Mouse (Mus musculus) lung, embryonic 14.5 days (tissue): ENCODE results near the gene Igfbp6. TPM values are rescaled to one million over a fixed set of nuclear protein-coding genes. Genes with fewer than 3 reads are reported as not detected.

ENCODE experiments used
- ATAC-seq: fragments of 200-750 bp; cut with Nextera tagmentation; 2 replicates; pipeline ENCODE4 v1.8.0; 2017; ENCODE audit warnings: mild to moderate bottlenecking, moderate TSS enrichment, moderate library complexity; ENCODE audit not compliant: insufficient read depth
- DNase-seq: peaks from one replicate; pipeline ENCODE4 v3.0.0-alpha.2; 2015
- H3K27ac ChIP-seq: fragments of 300-500 bp; sonication (generic); 2 replicates; pipeline ENCODE4 v1.5.1; 2014; ENCODE audit warnings: low read depth, mild to moderate bottlenecking, moderate library complexity
- H3K27me3 ChIP-seq: fragments of 300-500 bp; sonication (generic); 2 replicates; pipeline ENCODE4 v1.6.1; 2014; ENCODE audit warnings: low read length, control low read depth; ENCODE audit not compliant: insufficient read depth
- H3K36me3 ChIP-seq: fragments of 300-500 bp; sonication (generic); 2 replicates; pipeline ENCODE4 v1.6.1; 2014; ENCODE audit warnings: control low read depth; ENCODE audit not compliant: insufficient read depth
- H3K4me1 ChIP-seq: fragments of 300-500 bp; sonication (generic); 2 replicates; pipeline ENCODE4 v1.6.1; 2014; ENCODE audit warnings: antibody characterized with exemption, control low read depth; ENCODE audit not compliant: insufficient read depth
- H3K4me2 ChIP-seq: fragments of 300-500 bp; sonication (generic); 2 replicates; pipeline ENCODE4 v1.6.1; 2014; ENCODE audit warnings: mild to moderate bottlenecking
- H3K4me3 ChIP-seq: fragments of 300-500 bp; sonication (generic); 2 replicates; pipeline ENCODE4 v1.5.1; 2014; ENCODE audit warnings: low read depth, low read length
- H3K9ac ChIP-seq: fragments of 300-500 bp; sonication (generic); 2 replicates; pipeline ENCODE4 v1.6.1; 2014
- H3K9me3 ChIP-seq: fragments of 300-500 bp; sonication (generic); 2 replicates; pipeline ENCODE4 v1.6.1; 2016; ENCODE audit warnings: low read depth, low read length, control low read depth
- CTCF ChIP-seq: IDR thresholded peaks from 2 replicates; pipeline ENCODE4 v1.5.1; 2016; ENCODE audit warnings: antibody characterized with exemption, low read depth
- WGBS: fragments of 180-500 bp; shearing (Covaris S2); extraction: QIAGEN DNeasy Blood & Tissue Kit; methylation state at CpG from one replicate; pipeline ENCODE4 v1.1.7; 2014; 5-methylcytosine and 5-hydroxymethylcytosine counted together
- polyA plus RNA-seq: library from polyadenylated mRNA; unstranded; fragments of >200 nt; fragmentation: Nextera tagmentation; extraction: Ambion mirVana; gene quantifications from 2 replicates; pipeline ENCODE4 v1.2.1, GENCODE M21; 2014

Gene Igfbp6
- polyA plus RNA-seq, 1 experiment from 2014 or later = 6.8 TPM

GRCm38 (mm10) chr15:102119831-102120170, 24.4 kb upstream of the Igfbp6 start:
- no peak for TF ChIP-seq CTCF
- WGBS = 80% methylated on average over 2 of the region's 2 CpGs
- Histone ChIP-seq H3K9me3 (no peaks in the 10 kb centered on the region), H3K4me3 (no peak overlapping the region), H3K4me1 (no peaks in the 10 kb centered on the region), H3K36me3 (peaks cover 75% of the 10 kb centered on the region), H3K27me3 (no peaks in the 10 kb centered on the region), H3K27ac (no peak overlapping the region), H3K9ac (no peak overlapping the region), H3K4me2 (no peak overlapping the region)
- ATAC-seq (no peak), DNase-seq (no peak)

GRCm38 (mm10) chr15:102120530-102120929, 23.6 kb upstream of the Igfbp6 start:
- DNase-seq (no peak), ATAC-seq (no peak)
- no peak for TF ChIP-seq CTCF
- Histone ChIP-seq H3K27me3 (no peaks in the 10 kb centered on the region), H3K4me3 (no peak overlapping the region), H3K27ac (no peak overlapping the region), H3K4me1 (no peaks in the 10 kb centered on the region), H3K36me3 (peaks cover 75% of the 10 kb centered on the region), H3K9ac (no peak overlapping the region), H3K9me3 (no peaks in the 10 kb centered on the region), H3K4me2 (no peak overlapping the region)
- 83% methylated on average over 5 of the region's 5 CpGs for WGBS

- H3K27me3 ChIP-seq = no peaks in the 10 kb centered on the region
- H3K27ac ChIP-seq = peak overlapping the region; percentile 33; the same call in 1 of the 2 replicates
- TF ChIP-seq CTCF = no peak
- H3K9ac ChIP-seq = no peak overlapping the region
- no peak overlapping the region for H3K4me2 ChIP-seq
- H3K4me3 ChIP-seq = no peak overlapping the region
- no peaks in the 10 kb centered on the region for H3K9me3 ChIP-seq
- no peaks in the 10 kb centered on the region for H3K4me1 ChIP-seq
- 36% methylated on average over 2 of the region's 2 CpGs for WGBS
- H3K36me3 ChIP-seq = peaks cover 70% of the 10 kb centered on the region
- ATAC-seq = no peak; the same call in 1 of the 2 replicates
- peak; percentile 39 for DNase-seq
Observed at GRCm38 (mm10) chr15:102126303-102126702, 17.9 kb upstream of the Igfbp6 start.

- H3K27ac ChIP-seq = no peak overlapping the region
Observed at GRCm38 (mm10) chr15:102133314-102133713, 10.8 kb upstream of the Igfbp6 start.

GRCm38 (mm10) chr15:102134709-102135108, 9.5 kb upstream of the Igfbp6 start:
- H3K4me1 ChIP-seq = peaks cover 11% of the 10 kb centered on the region; the same call in 1 of the 2 replicates
- no peak for ATAC-seq
- peak overlapping the region; percentile 68 for H3K4me2 ChIP-seq
- H3K36me3 ChIP-seq = peaks cover 36% of the 10 kb centered on the region
- WGBS = 54% methylated on average over 2 of the region's 2 CpGs
- H3K27ac ChIP-seq = no peak overlapping the region
- H3K9ac ChIP-seq = peak overlapping the region; percentile 72; the same call in 1 of the 2 replicates
- H3K9me3 ChIP-seq = no peaks in the 10 kb centered on the region
- no peak for TF ChIP-seq CTCF
- no peaks in the 10 kb centered on the region for H3K27me3 ChIP-seq
- H3K4me3 ChIP-seq = no peak overlapping the region
- DNase-seq = no peak

More at GRCm38 (mm10) chr15:102133314-102133713, 10.8 kb upstream of the Igfbp6 start:
- Histone ChIP-seq H3K4me3 (no peak overlapping the region), H3K36me3 (peaks cover 47% of the 10 kb centered on the region), H3K4me2 (no peak overlapping the region), H3K9ac (no peak overlapping the region), H3K4me1 (peaks cover 11% of the 10 kb centered on the region; the same call in 1 of the 2 replicates), H3K9me3 (no peaks in the 10 kb centered on the region), H3K27me3 (no peaks in the 10 kb centered on the region)
- no peak for TF ChIP-seq CTCF
- WGBS = 65% methylated on average over 9 of the region's 9 CpGs
- DNase-seq (no peak), ATAC-seq (no peak)

GRCm38 (mm10) chr15:102135522-102136128, 8.5 kb upstream of the Igfbp6 start:
- peak; percentile 7 for DNase-seq
- no peaks in the 10 kb centered on the region for H3K9me3 ChIP-seq
- H3K27ac ChIP-seq = peak overlapping the region; percentile 71
- peak overlapping the region; percentile 72 for H3K9ac ChIP-seq
- TF ChIP-seq CTCF = no peak
- peaks cover 11% of the 10 kb centered on the region; the same call in 1 of the 2 replicates for H3K4me1 ChIP-seq
- no peaks in the 10 kb centered on the region for H3K27me3 ChIP-seq
- peak; percentile 78 for ATAC-seq
- H3K4me3 ChIP-seq = peak overlapping the region; percentile 81
- WGBS = 1% methylated on average over 35 of the region's 35 CpGs
- peaks cover 27% of the 10 kb centered on the region for H3K36me3 ChIP-seq
- H3K4me2 ChIP-seq = peak overlapping the region; percentile 68

- peaks cover 21% of the 10 kb centered on the region for H3K36me3 ChIP-seq
- peak within 1 kb of the TSS; percentile 72 for H3K9ac ChIP-seq
- under 1% methylated on average over 50 of the region's 50 CpGs for WGBS
- H3K27me3 ChIP-seq = no peaks in the 10 kb centered on the region
- H3K4me1 ChIP-seq = peaks cover 11% of the 10 kb centered on the region; the same call in 1 of the 2 replicates
- no peak for TF ChIP-seq CTCF
- ATAC-seq (peak; percentile 99), DNase-seq (peak; percentile 96)
- peak within 1 kb of the TSS; percentile 81 for H3K4me3 ChIP-seq
- H3K9me3 ChIP-seq = no peaks in the 10 kb centered on the region
- peak within 1 kb of the TSS; percentile 71 for H3K27ac ChIP-seq
- peak within 1 kb of the TSS; percentile 68 for H3K4me2 ChIP-seq
Observed at GRCm38 (mm10) chr15:102136129-102136758, 7.9 kb upstream of the Igfbp6 start, which contains the start of gene Spryd3. Spryd3 (minus strand) TSS chr15:102136234.
